Comparison of ENCODE assay signal across 8 mouse cellular contexts in the genomic region with DNA sequence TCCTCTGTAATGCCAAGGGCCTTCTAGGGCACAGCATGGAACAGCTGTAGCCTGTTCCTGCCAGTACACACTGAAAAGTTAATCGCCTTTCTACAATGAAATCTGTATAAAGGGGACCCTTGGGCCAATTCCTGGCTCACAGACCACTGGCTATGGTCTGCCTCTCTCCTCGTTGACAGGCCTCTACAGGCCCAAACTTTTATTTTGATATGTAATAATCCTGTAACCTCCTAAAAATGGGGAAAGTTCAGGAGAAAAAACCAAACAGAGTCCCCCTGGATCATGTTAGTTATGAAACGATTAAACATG. TPM values are rescaled to one million over a fixed set of nuclear protein-coding genes. Genes with fewer than 3 reads are reported as not detected.
DNase-seq lines count a peak whose midpoint lies in the region; ATAC-seq and TF ChIP-seq lines count a peak whose summit lies in the region.

No protein-coding gene starts in this region.

- peak; percentile 58 for DNase-seq in cerebellum, adult 9-11 months
- DNase-seq in cerebellum, adult 11 months: no peak
- DNase-seq in spleen, adult 2 months (ENCODE audit: low read depth in 1 of 2, low spot score in 2 of 2): no peak
- DNase-seq in spleen, postnatal 10 days (ENCODE audit: low spot score in 2 of 2): no peak
- DNase-seq in limb, embryonic 14.5 days (ENCODE audit: low spot score): no peak
- no peak for DNase-seq in thymus, postnatal 25 days
- DNase-seq in cerebellum, adult 18-20 months: no peak

- no peaks in the 10 kb centered on the region for H3K27me3 ChIP-seq in spleen, adult 2 months (ENCODE audit: control insufficient read depth, insufficient read depth, low read length)
- H3K27me3 ChIP-seq in limb, embryonic 14.5 days (ENCODE audit: control insufficient read depth, insufficient read depth, low read length): no peaks in the 10 kb centered on the region
- H3K27me3 ChIP-seq in stomach, embryonic 16.5 days (ENCODE audit: control insufficient read depth, insufficient read depth, low read length): no peaks in the 10 kb centered on the region

- peak overlapping the region; percentile 90 for H3K9ac ChIP-seq in limb, embryonic 14.5 days (ENCODE audit: low read depth, low read length, severe bottlenecking)
- peak overlapping the region; percentile 99 for H3K9ac ChIP-seq in stomach, embryonic 16.5 days (ENCODE audit: low read length)

- H3K4me3 ChIP-seq in spleen, adult 2 months (ENCODE audit: extremely low read depth, insufficient read depth, insufficient read length): no peak overlapping the region; the same call in 1 of the 2 replicates
- peak overlapping the region; percentile 83 for H3K4me3 ChIP-seq in limb, embryonic 14.5 days (replicated peaks; ENCODE audit: low read length)
- H3K4me3 ChIP-seq in stomach, embryonic 16.5 days (replicated peaks; ENCODE audit: low read length): peak overlapping the region; percentile 91

- no peaks in the 10 kb centered on the region for H3K9me3 ChIP-seq in limb, embryonic 14.5 days (ENCODE audit: control insufficient read depth, low read length)
- H3K9me3 ChIP-seq in stomach, embryonic 16.5 days (replicated peaks; ENCODE audit: control insufficient read depth, low read length): no peaks in the 10 kb centered on the region

- no peak for ATAC-seq in limb, embryonic 14.5 days (ENCODE audit: low FRiP score, low read depth)
- no peak for ATAC-seq in stomach, embryonic 16.5 days (ENCODE audit: insufficient read depth, low FRiP score)

- peak overlapping the region; percentile 51 for H3K27ac ChIP-seq in spleen, adult 2 months (ENCODE audit: insufficient read depth, low read length)
- H3K27ac ChIP-seq in limb, embryonic 14.5 days (replicated peaks; ENCODE audit: low read depth, low read length): peak overlapping the region; percentile 91; the same call in 1 of the 2 replicates
- peak overlapping the region; percentile 93 for H3K27ac ChIP-seq in stomach, embryonic 16.5 days (ENCODE audit: low read length)

- TF ChIP-seq CTCF in spleen, adult 2 months (IDR thresholded peaks at IDR 0.05; ENCODE audit: extremely low read depth, insufficient read depth, insufficient read length, insufficient replicate concordance): no peak

- 0 out of 2 replicates have a peak, but pooled peaks cover 1% of the 10 kb centered on the region for H3K36me3 ChIP-seq in spleen, adult 2 months (ENCODE audit: control insufficient read depth, insufficient read depth, low read length)
- no peaks in the 10 kb centered on the region for H3K36me3 ChIP-seq in limb, embryonic 14.5 days (ENCODE audit: control insufficient read depth, insufficient read depth, low read length)
- H3K36me3 ChIP-seq in stomach, embryonic 16.5 days (ENCODE audit: control insufficient read depth, insufficient read depth, low read length): no peaks in the 10 kb centered on the region

- H3K4me1 ChIP-seq in spleen, adult 2 months (ENCODE audit: control insufficient read depth, insufficient read depth, insufficient read length): no peaks in the 10 kb centered on the region; the same call in 1 of the 2 replicates
- H3K4me1 ChIP-seq in limb, embryonic 14.5 days (ENCODE audit: control insufficient read depth, insufficient read depth, low read length): peaks cover 17% of the 10 kb centered on the region
- H3K4me1 ChIP-seq in stomach, embryonic 16.5 days (ENCODE audit: control insufficient read depth, insufficient read depth, low read length): peaks cover 19% of the 10 kb centered on the region

- TF ChIP-seq POLR2A in spleen, adult 2 months (IDR thresholded peaks at IDR 0.05; ENCODE audit: low read depth, low read length): no peak
- TF ChIP-seq POLR2A in limb, embryonic 14.5 days (IDR thresholded peaks at IDR 0.05; ENCODE audit: borderline replicate concordance, extremely low read depth, insufficient read depth, insufficient read length): no peak

- H3K4me2 ChIP-seq in limb, embryonic 14.5 days (replicated peaks; ENCODE audit: low read depth, low read length, severe bottlenecking): peak overlapping the region; percentile 63
- H3K4me2 ChIP-seq in stomach, embryonic 16.5 days (ENCODE audit: low read depth, low read length): peak overlapping the region; percentile 87

- WGBS in spleen, adult 2 months: 47% methylated on average over 3 of the region's 3 CpGs
- 51% methylated on average over 3 of the region's 3 CpGs for WGBS in limb, embryonic 14.5 days
- 40% methylated on average over 3 of the region's 3 CpGs for WGBS in stomach, embryonic 16.5 days

RNA-seq across cellular contexts. Expression of a gene that starts 6.4 kb away (rescaled TPM):
- polyA plus RNA-seq in spleen, adult 2 months (2012; rRNA removed): 23.9 and 29.1 TPM in 2 replicates
- 16.0 and 22.3 TPM in 2 replicates for polyA plus RNA-seq in limb, embryonic 14.5 days (2012; rRNA removed)
- 17.1 and 18.7 TPM in 2 replicates for polyA plus RNA-seq in limb, embryonic 14.5 days (2014; fragmentation: Nextera tagmentation; extraction: Ambion mirVana)
- polyA plus RNA-seq in stomach, embryonic 16.5 days (2015; fragmentation: Nextera tagmentation; extraction: Ambion mirVana): 13.4 and 14.6 TPM in 2 replicates

RNA-seq across cellular contexts. Expression of a gene that starts 32.5 kb away (rescaled TPM):
- 33.2 and 57.0 TPM in 2 replicates for polyA plus RNA-seq in spleen, adult 2 months (2012; rRNA removed)
- 13.9 and 15.4 TPM in 2 replicates for polyA plus RNA-seq in limb, embryonic 14.5 days (2012; rRNA removed)
- polyA plus RNA-seq in limb, embryonic 14.5 days (2014; fragmentation: Nextera tagmentation; extraction: Ambion mirVana): 22.6 and 24.2 TPM in 2 replicates
- polyA plus RNA-seq in stomach, embryonic 16.5 days (2015; fragmentation: Nextera tagmentation; extraction: Ambion mirVana): 70.7 and 76.8 TPM in 2 replicates

RNA-seq across cellular contexts. Expression of a gene that starts 36.9 kb away (rescaled TPM):
- 0.57 and 0.82 TPM in 2 replicates for polyA plus RNA-seq in spleen, adult 2 months (2012; rRNA removed)
- 4.8 and 5.6 TPM in 2 replicates for polyA plus RNA-seq in limb, embryonic 14.5 days (2012; rRNA removed)
- 3.9 and 4.5 TPM in 2 replicates for polyA plus RNA-seq in limb, embryonic 14.5 days (2014; fragmentation: Nextera tagmentation; extraction: Ambion mirVana)
- polyA plus RNA-seq in stomach, embryonic 16.5 days (2015; fragmentation: Nextera tagmentation; extraction: Ambion mirVana): 6.1 and 9.7 TPM in 2 replicates

RNA-seq across cellular contexts. Expression of a gene that starts 48.4 kb away (rescaled TPM):
- polyA plus RNA-seq in spleen, adult 2 months (2012; rRNA removed): 1.8 and 2.2 TPM in 2 replicates
- 0.47 and 1.2 TPM in 2 replicates for polyA plus RNA-seq in limb, embryonic 14.5 days (2012; rRNA removed)
- polyA plus RNA-seq in limb, embryonic 14.5 days (2014; fragmentation: Nextera tagmentation; extraction: Ambion mirVana): 3.3 and 3.7 TPM in 2 replicates
- polyA plus RNA-seq in stomach, embryonic 16.5 days (2015; fragmentation: Nextera tagmentation; extraction: Ambion mirVana): 70.8 and 81.7 TPM in 2 replicates

RNA-seq across cellular contexts. Expression of a gene that starts 53.4 kb away (rescaled TPM):
- 10.0 and 12.3 TPM in 2 replicates for polyA plus RNA-seq in spleen, adult 2 months (2012; rRNA removed)
- 23.3 and 29.0 TPM in 2 replicates for polyA plus RNA-seq in limb, embryonic 14.5 days (2012; rRNA removed)
- polyA plus RNA-seq in limb, embryonic 14.5 days (2014; fragmentation: Nextera tagmentation; extraction: Ambion mirVana): 20.3 and 21.4 TPM in 2 replicates
- 20.3 and 20.7 TPM in 2 replicates for polyA plus RNA-seq in stomach, embryonic 16.5 days (2015; fragmentation: Nextera tagmentation; extraction: Ambion mirVana)
